Mouse (Mus musculus): ENCODE measurements around the gene Ccdc141. TPM values are rescaled to one million over a fixed set of nuclear protein-coding genes. Genes with fewer than 3 reads are reported as not detected.

Gene Ccdc141
- polyA plus RNA-seq, 1 experiment from 2014 or later: 8.5 TPM

DNA sequence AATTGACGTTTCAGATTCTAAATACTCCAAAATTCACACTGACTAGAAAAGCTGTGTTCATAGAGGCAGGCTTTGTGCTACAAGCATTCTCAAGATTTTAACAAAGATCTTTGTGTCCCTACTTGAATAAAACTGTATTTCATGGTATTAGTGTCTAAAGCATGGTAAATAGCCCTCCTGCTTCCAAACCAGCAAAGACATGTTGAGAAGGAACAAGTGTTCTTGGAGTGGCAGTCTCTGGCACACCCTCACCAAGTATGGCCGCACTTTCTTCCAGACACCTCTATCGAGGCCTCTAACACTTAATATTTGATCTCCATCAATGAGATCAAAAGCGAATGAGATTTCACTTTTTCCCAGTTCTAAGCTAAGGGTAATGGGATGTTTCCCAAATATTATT is 78.7 kb downstream of the Ccdc141 start:
- whole genome bisulfite sequencing: 81% methylated on average over 4 of the region's 4 CpGs
- Histone ChIP-seq H3K27me3 (replicated peaks) (no peaks in the 10 kb centered on the region), H3K4me3 (replicated peaks) (no peak overlapping the region), H3K27ac (no peak overlapping the region), H3K9ac (no peak overlapping the region), H3K4me2 (no peak overlapping the region), H3K36me3 (no peaks in the 10 kb centered on the region), H3K4me1 (no peaks in the 10 kb centered on the region), H3K9me3 (no peaks in the 10 kb centered on the region)
- ATAC-seq (ENCODE audit: insufficient read depth, low FRiP score, low read depth): no peak

DNA sequence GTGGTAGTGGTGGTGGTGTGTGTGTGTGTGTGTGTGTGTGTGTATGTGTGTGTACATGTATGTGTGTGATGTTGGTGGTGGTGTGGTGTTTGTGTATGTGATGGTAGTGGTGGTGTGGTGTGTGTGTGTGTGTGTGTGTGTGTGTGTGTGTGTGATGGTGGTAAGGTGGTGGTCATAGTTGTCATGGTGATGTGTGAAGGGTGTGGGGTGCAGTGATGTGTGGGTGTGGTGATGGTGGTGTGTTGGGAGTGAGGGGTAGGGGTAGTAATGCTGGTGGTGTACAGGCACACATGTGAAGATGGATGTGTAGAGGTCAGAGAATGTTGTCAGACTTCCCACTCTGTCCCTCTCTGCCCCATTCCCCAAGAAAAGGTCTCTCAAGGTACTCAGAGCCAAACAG is 85.1 kb downstream of the Ccdc141 start:
- no peaks in the 10 kb centered on the region for H3K27me3 ChIP-seq (replicated peaks)
- no peak overlapping the region for H3K4me3 ChIP-seq (replicated peaks)
- H3K9ac ChIP-seq: no peak overlapping the region
- no peak overlapping the region for H3K4me2 ChIP-seq
- no peak overlapping the region for H3K27ac ChIP-seq
- H3K9me3 ChIP-seq: no peaks in the 10 kb centered on the region
- no peak for ATAC-seq (ENCODE audit: insufficient read depth, low FRiP score, low read depth)
- no peaks in the 10 kb centered on the region for H3K36me3 ChIP-seq
- H3K4me1 ChIP-seq: no peaks in the 10 kb centered on the region

GRCm38 (mm10) chr2:77084629-77085028 is 85.8 kb downstream of the Ccdc141 start:
- H3K36me3 ChIP-seq: no peaks in the 10 kb centered on the region
- H3K27me3 ChIP-seq (replicated peaks): no peaks in the 10 kb centered on the region
- H3K27ac ChIP-seq: no peak overlapping the region
- H3K4me1 ChIP-seq: no peaks in the 10 kb centered on the region
- H3K4me3 ChIP-seq (replicated peaks): no peak overlapping the region
- no peak overlapping the region for H3K4me2 ChIP-seq
- H3K9me3 ChIP-seq: no peaks in the 10 kb centered on the region
- ATAC-seq (ENCODE audit: insufficient read depth, low FRiP score, low read depth): no peak
- H3K9ac ChIP-seq: no peak overlapping the region

GRCm38 (mm10) chr2:77081156-77081555 is 89.3 kb downstream of the Ccdc141 start:
- no peak overlapping the region for H3K27ac ChIP-seq
- 69% methylated on average over 2 of the region's 2 CpGs for WGBS
- no peaks in the 10 kb centered on the region for H3K9me3 ChIP-seq
- no peak overlapping the region for H3K9ac ChIP-seq
- H3K4me2 ChIP-seq: no peak overlapping the region
- no peak for ATAC-seq (ENCODE audit: insufficient read depth, low FRiP score, low read depth)
- H3K4me3 ChIP-seq (replicated peaks): no peak overlapping the region
- H3K27me3 ChIP-seq (replicated peaks): no peaks in the 10 kb centered on the region
- no peaks in the 10 kb centered on the region for H3K36me3 ChIP-seq
- H3K4me1 ChIP-seq: no peaks in the 10 kb centered on the region

GRCm38 (mm10) chr2:77080657-77081056 is 89.8 kb downstream of the Ccdc141 start:
- no peak for ATAC-seq (ENCODE audit: insufficient read depth, low FRiP score, low read depth)
- H3K9me3 ChIP-seq: no peaks in the 10 kb centered on the region
- H3K4me3 ChIP-seq (replicated peaks): no peak overlapping the region
- H3K27ac ChIP-seq: no peak overlapping the region
- H3K27me3 ChIP-seq (replicated peaks): no peaks in the 10 kb centered on the region
- H3K4me1 ChIP-seq: no peaks in the 10 kb centered on the region
- no peak overlapping the region for H3K4me2 ChIP-seq
- H3K9ac ChIP-seq: no peak overlapping the region
- 91% methylated on average over 3 of the region's 3 CpGs for WGBS
- no peaks in the 10 kb centered on the region for H3K36me3 ChIP-seq

DNA sequence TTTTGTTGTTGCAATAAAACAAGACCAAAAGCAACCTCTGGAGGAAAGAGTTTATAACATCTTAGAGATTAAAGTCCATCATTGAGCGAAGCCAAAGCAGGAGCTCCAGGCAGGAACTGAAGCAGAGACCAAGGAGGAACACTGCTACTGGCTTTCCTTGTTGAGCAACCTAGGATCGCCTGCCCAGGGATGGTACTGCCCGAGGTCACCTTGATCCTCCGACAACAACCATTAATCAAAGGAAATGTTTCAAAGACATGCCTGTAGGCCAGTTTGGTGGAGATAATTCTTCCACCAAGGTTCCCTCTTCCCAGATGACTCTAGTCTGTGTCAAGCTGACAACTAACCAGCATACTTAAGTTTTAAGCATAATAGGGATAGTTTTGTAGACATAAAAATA is 91.7 kb downstream of the Ccdc141 start:
- 75% methylated on average over 4 of the region's 4 CpGs for WGBS
- H3K27ac ChIP-seq: no peak overlapping the region
- ATAC-seq (ENCODE audit: insufficient read depth, low FRiP score, low read depth): no peak
- H3K4me3 ChIP-seq (replicated peaks): no peak overlapping the region
- H3K9me3 ChIP-seq: no peaks in the 10 kb centered on the region
- H3K36me3 ChIP-seq: no peaks in the 10 kb centered on the region
- H3K4me1 ChIP-seq: no peaks in the 10 kb centered on the region; the same call in 1 of the 2 replicates
- no peaks in the 10 kb centered on the region for H3K27me3 ChIP-seq (replicated peaks)
- no peak overlapping the region for H3K4me2 ChIP-seq
- H3K9ac ChIP-seq: no peak overlapping the region

DNA sequence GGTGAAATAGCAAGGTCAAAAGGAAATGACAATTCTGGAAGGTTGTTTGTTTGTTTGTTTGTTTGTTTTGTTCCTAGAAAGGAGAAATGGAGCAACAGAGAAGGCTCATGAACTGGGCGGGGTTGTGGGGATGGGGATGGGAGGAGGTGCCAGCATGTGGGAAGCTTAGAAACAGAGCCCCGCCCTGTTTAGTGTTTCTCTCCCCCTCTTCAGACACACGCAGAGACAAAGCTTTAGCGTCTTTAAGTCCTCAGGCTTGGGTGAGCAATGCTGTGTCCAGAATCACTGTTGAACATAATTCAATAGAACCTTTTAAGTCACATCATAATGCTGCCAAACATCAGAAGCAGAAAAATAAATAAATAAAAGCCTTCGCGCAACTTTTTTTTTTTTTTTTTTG is 96.1 kb downstream of the Ccdc141 start:
- Histone ChIP-seq H3K4me1 (no peaks in the 10 kb centered on the region; the same call in 1 of the 2 replicates), H3K4me3 (replicated peaks) (no peak overlapping the region)
- WGBS: 50% methylated on average over 6 of the region's 6 CpGs

DNA sequence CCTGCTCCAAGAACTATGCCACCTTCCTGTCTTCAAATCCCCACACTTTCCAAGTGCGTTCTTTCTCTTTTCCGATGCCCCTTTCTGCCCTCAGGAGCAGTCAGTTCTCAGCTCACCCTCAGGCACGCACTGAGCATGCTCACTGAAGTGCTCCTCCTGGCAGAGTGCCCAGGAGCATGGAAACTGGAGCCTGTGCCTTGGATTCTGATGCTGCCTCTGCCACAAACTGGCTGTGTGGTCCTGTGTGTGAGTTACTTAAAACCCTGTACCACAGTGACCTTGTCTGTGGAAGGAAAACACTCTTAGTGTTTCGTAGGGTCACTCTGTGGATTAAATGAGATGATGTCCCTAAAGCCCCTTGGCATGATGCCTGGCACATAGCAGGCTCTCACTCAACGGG is 96.5 kb downstream of the Ccdc141 start:
- H3K27ac ChIP-seq: no peak overlapping the region
- H3K9me3 ChIP-seq: no peaks in the 10 kb centered on the region
- no peaks in the 10 kb centered on the region for H3K36me3 ChIP-seq
- WGBS: 59% methylated on average over 5 of the region's 5 CpGs
- no peak overlapping the region for H3K9ac ChIP-seq
- no peak overlapping the region for H3K4me2 ChIP-seq
- H3K4me3 ChIP-seq (replicated peaks): no peak overlapping the region
- no peak for ATAC-seq (ENCODE audit: insufficient read depth, low FRiP score, low read depth)
- H3K4me1 ChIP-seq: no peaks in the 10 kb centered on the region; the same call in 1 of the 2 replicates
- H3K27me3 ChIP-seq (replicated peaks): no peaks in the 10 kb centered on the region

More for the DNA sequence above, 96.1 kb downstream of the Ccdc141 start:
- H3K9me3 ChIP-seq: no peaks in the 10 kb centered on the region
- no peak for ATAC-seq (ENCODE audit: insufficient read depth, low FRiP score, low read depth)
- no peak overlapping the region for H3K4me2 ChIP-seq
- H3K27me3 ChIP-seq (replicated peaks): no peaks in the 10 kb centered on the region
- H3K27ac ChIP-seq: no peak overlapping the region
- H3K9ac ChIP-seq: no peak overlapping the region
- H3K36me3 ChIP-seq: no peaks in the 10 kb centered on the region

DNA sequence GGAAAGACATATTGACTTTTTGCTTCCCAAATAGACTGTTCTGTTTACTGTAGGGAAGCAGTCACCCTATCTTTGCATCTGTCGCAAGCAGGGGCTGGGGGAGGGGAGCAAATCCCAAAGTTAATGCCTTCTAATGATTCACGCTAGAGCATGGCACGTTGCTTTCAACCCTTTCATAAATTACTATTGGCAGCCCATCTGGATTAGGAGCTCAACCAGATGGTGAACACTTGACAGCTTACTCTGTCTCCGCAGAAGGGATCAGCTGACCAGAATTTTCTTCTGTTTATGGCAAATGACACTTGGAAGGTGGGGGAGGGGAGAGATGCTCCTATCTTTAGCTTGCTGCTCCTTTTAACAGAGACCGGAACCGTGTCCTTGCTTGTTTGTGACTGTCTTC is 105.1 kb downstream of the Ccdc141 start:
- Histone ChIP-seq H3K9ac (no peak overlapping the region), H3K27ac (no peak overlapping the region), H3K9me3 (no peaks in the 10 kb centered on the region), H3K27me3 (replicated peaks) (no peaks in the 10 kb centered on the region), H3K4me1 (no peaks in the 10 kb centered on the region), H3K36me3 (no peaks in the 10 kb centered on the region), H3K4me3 (replicated peaks) (no peak overlapping the region), H3K4me2 (no peak overlapping the region)
- WGBS: 29% methylated on average over 6 of the region's 6 CpGs
- no peak for ATAC-seq (ENCODE audit: insufficient read depth, low FRiP score, low read depth)

- Histone ChIP-seq H3K4me3 (replicated peaks) (no peak overlapping the region), H3K4me2 (no peak overlapping the region), H3K4me1 (no peaks in the 10 kb centered on the region), H3K9ac (no peak overlapping the region), H3K27ac (no peak overlapping the region), H3K9me3 (no peaks in the 10 kb centered on the region), H3K27me3 (replicated peaks) (no peaks in the 10 kb centered on the region), H3K36me3 (no peaks in the 10 kb centered on the region)
- 42% methylated on average over 3 of the region's 3 CpGs for WGBS
- no peak for ATAC-seq (ENCODE audit: insufficient read depth, low FRiP score, low read depth)
Measured at GRCm38 (mm10) chr2:77061871-77062270, 108.6 kb downstream of the Ccdc141 start.

GRCm38 (mm10) chr2:77059596-77059995 is 110.8 kb downstream of the Ccdc141 start:
- Histone ChIP-seq H3K9me3 (no peaks in the 10 kb centered on the region), H3K4me1 (no peaks in the 10 kb centered on the region), H3K27ac (no peak overlapping the region), H3K9ac (no peak overlapping the region), H3K4me3 (replicated peaks) (no peak overlapping the region), H3K27me3 (replicated peaks) (no peaks in the 10 kb centered on the region), H3K36me3 (no peaks in the 10 kb centered on the region), H3K4me2 (no peak overlapping the region)
- ATAC-seq (ENCODE audit: insufficient read depth, low FRiP score, low read depth): no peak
- WGBS: 63% methylated on average over 8 of the region's 8 CpGs

- no peaks in the 10 kb centered on the region for H3K27me3 ChIP-seq (replicated peaks)
- ATAC-seq (ENCODE audit: insufficient read depth, low FRiP score, low read depth): no peak
Measured at GRCm38 (mm10) chr2:77056367-77056766, 114.1 kb downstream of the Ccdc141 start.

GRCm38 (mm10) chr2:77042912-77043311 is 127.5 kb downstream of the Ccdc141 start:
- 72% methylated on average over 3 of the region's 3 CpGs for WGBS

More at GRCm38 (mm10) chr2:77056367-77056766, 114.1 kb downstream of the Ccdc141 start:
- 46% methylated on average over 11 of the region's 11 CpGs for WGBS
- no peak overlapping the region for H3K27ac ChIP-seq
- H3K9me3 ChIP-seq: no peaks in the 10 kb centered on the region
- H3K9ac ChIP-seq: no peak overlapping the region; the same call in 1 of the 2 replicates
- H3K4me3 ChIP-seq (replicated peaks): no peak overlapping the region
- no peaks in the 10 kb centered on the region for H3K36me3 ChIP-seq
- no peaks in the 10 kb centered on the region for H3K4me1 ChIP-seq
- H3K4me2 ChIP-seq: no peak overlapping the region

More at GRCm38 (mm10) chr2:77042912-77043311, 127.5 kb downstream of the Ccdc141 start:
- Histone ChIP-seq H3K36me3 (no peaks in the 10 kb centered on the region), H3K9me3 (no peaks in the 10 kb centered on the region), H3K4me1 (no peaks in the 10 kb centered on the region), H3K4me3 (replicated peaks) (no peak overlapping the region), H3K27me3 (replicated peaks) (no peaks in the 10 kb centered on the region), H3K4me2 (no peak overlapping the region), H3K9ac (no peak overlapping the region), H3K27ac (no peak overlapping the region)
- no peak for ATAC-seq (ENCODE audit: insufficient read depth, low FRiP score, low read depth)
